Mouse (Mus musculus) lung, postnatal 14 days (tissue): ENCODE measurements at regions not wholly inside any gene's neighbourhood (a gene's known extent, or its start where the extent isn't known, plus 50 kb on each side); places are given as distances from the start of the nearest gene placed in this dataset.
"Not testable (repeated sequence)": the region's sequence is repeated elsewhere in the genome, so short reads cannot be mapped to it uniquely, and the experiment has no call there.

Source experiments
- DNase-seq: peaks from one replicate; pipeline ENCODE4 v3.0.0; 2021

GRCm38 (mm10) chr16:25478300-25478699 lies 191.7 kb downstream of the Tprg start:
- no peak for DNase-seq

- DNase-seq, result peak; percentile 35
Observed at GRCm38 (mm10) chr16:25483831-25484254, 197.2 kb downstream of the Tprg start.

GRCm38 (mm10) chr16:25485007-25485406 lies 198.4 kb downstream of the Tprg start:
- no peak for DNase-seq

GRCm38 (mm10) chr16:25486477-25487094 lies 197.0 kb upstream of the Trp63 start:
- DNase-seq, result no peak

- no peak for DNase-seq
Observed at GRCm38 (mm10) chr16:25490847-25491246, 192.7 kb upstream of the Trp63 start.

- DNase-seq, result no peak
Observed at GRCm38 (mm10) chr16:25494153-25494552, 189.4 kb upstream of the Trp63 start.

- DNase-seq, result no peak
Observed at GRCm38 (mm10) chr16:25495586-25496196, 187.9 kb upstream of the Trp63 start.

GRCm38 (mm10) chr16:25504829-25505228 lies 178.7 kb upstream of the Trp63 start:
- no peak for DNase-seq

GRCm38 (mm10) chr16:25517114-25517868 lies 166.3 kb upstream of the Trp63 start:
- no peak for DNase-seq

GRCm38 (mm10) chr16:25523141-25523540 lies 160.4 kb upstream of the Trp63 start:
- not testable (repeated sequence) for DNase-seq

- DNase-seq, result no peak
Observed at GRCm38 (mm10) chr16:25523621-25524020, 159.9 kb upstream of the Trp63 start.

GRCm38 (mm10) chr16:25527850-25528249 lies 155.7 kb upstream of the Trp63 start:
- DNase-seq, result no peak

- no peak for DNase-seq
Observed at GRCm38 (mm10) chr16:25528313-25528712, 155.2 kb upstream of the Trp63 start.

GRCm38 (mm10) chr16:25529681-25530080 lies 153.9 kb upstream of the Trp63 start:
- DNase-seq, result no peak

- DNase-seq, result no peak
Observed at GRCm38 (mm10) chr16:25531761-25532336, 151.7 kb upstream of the Trp63 start.

GRCm38 (mm10) chr16:25532519-25533205 lies 150.9 kb upstream of the Trp63 start:
- no peak for DNase-seq

GRCm38 (mm10) chr16:25533206-25533580 lies 150.4 kb upstream of the Trp63 start:
- no peak for DNase-seq

GRCm38 (mm10) chr16:25536550-25536949 lies 147.0 kb upstream of the Trp63 start:
- DNase-seq, result no peak

GRCm38 (mm10) chr16:25549542-25550110 lies 133.9 kb upstream of the Trp63 start:
- no peak for DNase-seq

GRCm38 (mm10) chr16:25557181-25557580 lies 126.4 kb upstream of the Trp63 start:
- no peak for DNase-seq

GRCm38 (mm10) chr16:25580216-25580615 lies 103.3 kb upstream of the Trp63 start:
- no peak for DNase-seq

- DNase-seq, result peak; percentile 13
Observed at GRCm38 (mm10) chr16:25584337-25585069, 99.1 kb upstream of the Trp63 start.
